Mouse (Mus musculus): ENCODE data around the gene Gm10188. TPM values are rescaled to one million over a fixed set of nuclear protein-coding genes. Genes with fewer than 3 reads are reported as not detected.

The Gm10188 gene
- polyA plus RNA-seq, 2 experiments, result not detected

DNA sequence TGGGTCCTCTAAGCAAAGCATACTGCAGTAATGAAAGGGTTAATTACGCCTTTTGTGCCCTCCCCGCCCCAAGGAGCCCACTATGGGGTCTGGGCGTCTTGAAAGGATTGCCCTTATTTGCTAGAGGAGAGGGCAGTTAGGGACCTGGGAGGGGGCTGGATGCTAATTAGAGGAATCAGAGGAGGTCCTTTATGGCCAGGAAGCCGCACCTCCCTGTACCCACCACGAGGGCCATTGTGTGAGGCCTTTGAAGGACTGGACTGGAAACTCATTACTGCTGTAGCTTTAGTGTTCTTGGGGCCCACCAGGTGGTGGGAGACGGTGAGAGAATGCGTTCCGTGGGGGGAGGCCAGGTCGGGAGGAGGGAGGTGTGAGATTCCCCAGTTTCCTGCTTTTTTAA lies 31.9 kb downstream of the Gm10188 start:
- 16% methylated on average over 9 of the region's 9 CpGs for WGBS (ENCODE audit: insufficient replicate concordance)
- no peak for TF ChIP-seq EP300 (IDR thresholded peaks at IDR 0.05; ENCODE audit: low read depth)
- no peak for TF ChIP-seq CTCF (IDR thresholded peaks at IDR 0.05; ENCODE audit: low read depth)

GRCm38 (mm10) chr1:132196337-132196736 lies 33.2 kb downstream of the Gm10188 start:
- H3K4me3 ChIP-seq (ENCODE audit: insufficient read depth in 1 of 2, low read depth in 2 of 2, low read length in 2 of 2), result no peak overlapping the region
- 35% methylated on average over 7 of the region's 7 CpGs for WGBS (ENCODE audit: insufficient replicate concordance)
- no peak overlapping the region for H3K9ac ChIP-seq (replicated peaks)
- no peaks in the 10 kb centered on the region for H3K36me3 ChIP-seq (replicated peaks; ENCODE audit: control insufficient read depth, insufficient read depth, low read depth)
- H3K27me3 ChIP-seq (ENCODE audit: control insufficient read depth, insufficient read depth, low read length), result peaks cover 45% of the 10 kb centered on the region
- TF ChIP-seq CTCF (IDR thresholded peaks at IDR 0.05; ENCODE audit: low read depth) (no peak), EP300 (IDR thresholded peaks at IDR 0.05; ENCODE audit: low read depth) (no peak)
- ATAC-seq (ENCODE audit: insufficient read depth) (no peak), DNase-seq (ENCODE audit: low read depth in 3 of 3, low spot score in 3 of 3) (no peak)
- no peaks in the 10 kb centered on the region for H3K9me3 ChIP-seq (ENCODE audit: control insufficient read depth, low read length)
- no peak overlapping the region for H3K27ac ChIP-seq
- no peaks in the 10 kb centered on the region for H3K4me1 ChIP-seq (replicated peaks; ENCODE audit: control insufficient read depth in 2 of 2, insufficient read depth in 2 of 2, low read length in 1 of 2)
- H3K4me2 ChIP-seq (ENCODE audit: low read depth), result no peak overlapping the region

More for the DNA sequence above, 31.9 kb downstream of the Gm10188 start:
- Histone ChIP-seq H3K27ac (no peak overlapping the region), H3K4me2 (ENCODE audit: low read depth) (no peak overlapping the region), H3K4me1 (replicated peaks; ENCODE audit: control insufficient read depth in 2 of 2, insufficient read depth in 2 of 2, low read length in 1 of 2) (no peaks in the 10 kb centered on the region), H3K4me3 (ENCODE audit: insufficient read depth in 1 of 2, low read depth in 2 of 2, low read length in 2 of 2) (no peak overlapping the region), H3K27me3 (ENCODE audit: control insufficient read depth, insufficient read depth, low read length) (peaks cover 33% of the 10 kb centered on the region), H3K9me3 (ENCODE audit: control insufficient read depth, low read length) (no peaks in the 10 kb centered on the region), H3K9ac (replicated peaks) (no peak overlapping the region), H3K36me3 (replicated peaks; ENCODE audit: control insufficient read depth, insufficient read depth, low read depth) (no peaks in the 10 kb centered on the region)
- ATAC-seq (ENCODE audit: insufficient read depth), result no peak
- no peak for DNase-seq (ENCODE audit: low read depth in 3 of 3, low spot score in 3 of 3)

GRCm38 (mm10) chr1:132195681-132196080 lies 33.9 kb downstream of the Gm10188 start:
- H3K4me3 ChIP-seq (ENCODE audit: insufficient read depth in 1 of 2, low read depth in 2 of 2, low read length in 2 of 2), result no peak overlapping the region
- no peak overlapping the region for H3K9ac ChIP-seq (replicated peaks)
- H3K9me3 ChIP-seq (ENCODE audit: control insufficient read depth, low read length), result no peaks in the 10 kb centered on the region
- H3K27ac ChIP-seq, result no peak overlapping the region
- no peaks in the 10 kb centered on the region for H3K4me1 ChIP-seq (replicated peaks; ENCODE audit: control insufficient read depth in 2 of 2, insufficient read depth in 2 of 2, low read length in 1 of 2)
- no peak for ATAC-seq (ENCODE audit: insufficient read depth)
- H3K4me2 ChIP-seq (ENCODE audit: low read depth), result no peak overlapping the region
- H3K36me3 ChIP-seq (replicated peaks; ENCODE audit: control insufficient read depth, insufficient read depth, low read depth), result no peaks in the 10 kb centered on the region
- H3K27me3 ChIP-seq (ENCODE audit: control insufficient read depth, insufficient read depth, low read length), result peaks cover 50% of the 10 kb centered on the region
- TF ChIP-seq EP300 (IDR thresholded peaks at IDR 0.05; ENCODE audit: low read depth) (no peak), CTCF (IDR thresholded peaks at IDR 0.05; ENCODE audit: low read depth) (no peak)
- WGBS (ENCODE audit: insufficient replicate concordance), result 40% methylated on average over 5 of the region's 5 CpGs
- no peak for DNase-seq (ENCODE audit: low read depth in 3 of 3, low spot score in 3 of 3)

- H3K27me3 ChIP-seq (ENCODE audit: control insufficient read depth, insufficient read depth, low read length), result peaks cover 50% of the 10 kb centered on the region
- 49% methylated on average over 9 of the region's 9 CpGs for WGBS (ENCODE audit: insufficient replicate concordance)
- DNase-seq (ENCODE audit: low read depth in 3 of 3, low spot score in 3 of 3) (no peak), ATAC-seq (ENCODE audit: insufficient read depth) (no peak)
- no peak overlapping the region for H3K4me2 ChIP-seq (ENCODE audit: low read depth)
- no peak overlapping the region for H3K27ac ChIP-seq
- TF ChIP-seq EP300 (IDR thresholded peaks at IDR 0.05; ENCODE audit: low read depth), result no peak
- no peak for TF ChIP-seq CTCF (IDR thresholded peaks at IDR 0.05; ENCODE audit: low read depth)
- no peaks in the 10 kb centered on the region for H3K4me1 ChIP-seq (replicated peaks; ENCODE audit: control insufficient read depth in 2 of 2, insufficient read depth in 2 of 2, low read length in 1 of 2)
- no peaks in the 10 kb centered on the region for H3K9me3 ChIP-seq (ENCODE audit: control insufficient read depth, low read length)
- H3K36me3 ChIP-seq (replicated peaks; ENCODE audit: control insufficient read depth, insufficient read depth, low read depth), result no peaks in the 10 kb centered on the region
- H3K4me3 ChIP-seq (ENCODE audit: insufficient read depth in 1 of 2, low read depth in 2 of 2, low read length in 2 of 2), result no peak overlapping the region
- no peak overlapping the region for H3K9ac ChIP-seq (replicated peaks)
Observed at GRCm38 (mm10) chr1:132195100-132195499, 34.5 kb downstream of the Gm10188 start.

GRCm38 (mm10) chr1:132194624-132195023 lies 34.9 kb downstream of the Gm10188 start:
- Histone ChIP-seq H3K9ac (replicated peaks) (no peak overlapping the region), H3K9me3 (ENCODE audit: control insufficient read depth, low read length) (no peaks in the 10 kb centered on the region), H3K27ac (no peak overlapping the region), H3K36me3 (replicated peaks; ENCODE audit: control insufficient read depth, insufficient read depth, low read depth) (no peaks in the 10 kb centered on the region), H3K4me3 (ENCODE audit: insufficient read depth in 1 of 2, low read depth in 2 of 2, low read length in 2 of 2) (no peak overlapping the region), H3K4me2 (ENCODE audit: low read depth) (no peak overlapping the region), H3K4me1 (replicated peaks; ENCODE audit: control insufficient read depth in 2 of 2, insufficient read depth in 2 of 2, low read length in 1 of 2) (no peaks in the 10 kb centered on the region), H3K27me3 (ENCODE audit: control insufficient read depth, insufficient read depth, low read length) (peaks cover 50% of the 10 kb centered on the region)
- WGBS (ENCODE audit: insufficient replicate concordance), result 48% methylated on average over 3 of the region's 3 CpGs
- DNase-seq (ENCODE audit: low read depth in 3 of 3, low spot score in 3 of 3), result no peak
- no peak for ATAC-seq (ENCODE audit: insufficient read depth)
- TF ChIP-seq EP300 (IDR thresholded peaks at IDR 0.05; ENCODE audit: low read depth) (no peak), CTCF (IDR thresholded peaks at IDR 0.05; ENCODE audit: low read depth) (no peak)

All from liver, embryonic 14.5 days (tissue).